Comparison of ENCODE assay signal across 9 mouse cellular contexts in genomic region chr10:130228246-130228645, GRCm38 (mm10). TPM values are rescaled to one million over a fixed set of nuclear protein-coding genes. Genes with fewer than 3 reads are reported as not detected.
DNase-seq lines count a peak whose midpoint lies in the region; TF ChIP-seq lines count a peak whose summit lies in the region.
"Had no signal": no experiment of that assay in that cellular context is flagged by ENCODE, and none has a peak within 500 bp of the region (broad histone marks: within the 10 kb centered on the region; RNA-seq: fewer than 3 reads in every experiment).

No protein-coding gene starts in this region.

- no peaks in the 10 kb centered on the region for H3K79me2 ChIP-seq in heart, adult 2 months (replicated peaks; ENCODE audit: control insufficient read depth, insufficient read depth, low read length)

- no peak overlapping the region for H3K4me3 ChIP-seq in heart, adult 2 months
- no peak overlapping the region for H3K4me3 ChIP-seq in cortical plate, adult 2 months (ENCODE audit: insufficient read depth, low read length)
- H3K4me3 ChIP-seq in layer of hippocampus, adult 2 months = no peak overlapping the region

- no peak for TF ChIP-seq EP300 in heart, adult 2 months (IDR thresholded peaks at IDR 0.05; ENCODE audit: insufficient read depth, low read depth, low read length)

- peak; percentile 76 for TF ChIP-seq CTCF in heart, adult 2 months (IDR thresholded peaks at IDR 0.05)
- TF ChIP-seq CTCF in cortical plate, adult 2 months (IDR thresholded peaks at IDR 0.05; ENCODE audit: extremely low read depth, insufficient read depth, low read length) = peak; percentile 92
- peak; percentile 97 for TF ChIP-seq CTCF in layer of hippocampus, adult 2 months (conservative IDR thresholded peaks at IDR 0.05)

- intact Hi-C loops in heart, adult 2 months (cut with DNase I) = loop anchor here (2.0 kb wide), 1 partner anchor 71 kb away; no protein-coding TSS in a partner anchor

- TF ChIP-seq POLR2A in heart, adult 2 months (IDR thresholded peaks at IDR 0.05; ENCODE audit: insufficient read depth, low read depth, low read length) = no peak
- TF ChIP-seq POLR2A in cortical plate, adult 2 months (IDR thresholded peaks at IDR 0.05; ENCODE audit: extremely low read depth, insufficient read depth, low read length) = no peak

- H3K9ac ChIP-seq in heart, adult 2 months (ENCODE audit: low read depth, low read length) = no peak overlapping the region

- H3K36me3 ChIP-seq in heart, adult 2 months (ENCODE audit: control insufficient read depth, insufficient read depth, low read length) = no peaks in the 10 kb centered on the region

- H3K27me3 ChIP-seq in heart, adult 2 months (ENCODE audit: control insufficient read depth, insufficient read depth, low read length) = no peaks in the 10 kb centered on the region

- no peaks in the 10 kb centered on the region for H3K4me1 ChIP-seq in heart, adult 2 months (ENCODE audit: control insufficient read depth, insufficient read depth, low read length)
- no peaks in the 10 kb centered on the region for H3K4me1 ChIP-seq in cortical plate, adult 2 months (ENCODE audit: control insufficient read depth, insufficient read depth, low read length)

- H3K27ac ChIP-seq in heart, adult 2 months = no peak overlapping the region
- H3K27ac ChIP-seq in cortical plate, adult 2 months (ENCODE audit: insufficient read depth, low read length) = no peak overlapping the region
- H3K27ac ChIP-seq in layer of hippocampus, adult 2 months = no peak overlapping the region
- H3K27ac ChIP-seq: macrophage had no signal

- DNase-seq in heart, adult 2 months = no peak
- no peak for DNase-seq in heart, adult 11 months
- DNase-seq in adipocyte (ENCODE audit: low spot score) = peak; percentile 61
- DNase-seq in heart, postnatal 4 days = peak; percentile 44
- DNase-seq in layer of hippocampus, adult 2 months (ENCODE audit: low spot score in 2 of 2) = peak; percentile 13 to 66
- peak; percentile 11 for DNase-seq in lung, postnatal 14 days
- peak; percentile 58 to 70 for DNase-seq in right cerebral cortex, postnatal 10 days (ENCODE audit: low spot score in 2 of 2)

- WGBS in heart, adult 2 months = 0% methylated on average over 1 of the region's 1 CpGs

RNA-seq across cellular contexts. Expression of gene Olfr827, which starts 14.0 kb away (rescaled TPM):
- not detected for total RNA-seq in heart, adult 2 months (2021)
- polyA plus RNA-seq in heart, adult 2 months (2012; rRNA removed) = not detected in 2 replicates
- polyA plus RNA-seq in cortical plate, adult 2 months (2012; rRNA removed) = not detected in 2 replicates
- not detected for total RNA-seq in heart, postnatal 4 days (2021)
- total RNA-seq in layer of hippocampus, adult 2 months (2021) = not detected
- polyA plus RNA-seq: macrophage had no signal

RNA-seq across cellular contexts. Expression of gene Olfr826, which starts 44.3 kb away (rescaled TPM):
- total RNA-seq in heart, adult 2 months (2021) = not detected
- not detected in 2 replicates for polyA plus RNA-seq in heart, adult 2 months (2012; rRNA removed)
- polyA plus RNA-seq in cortical plate, adult 2 months (2012; rRNA removed) = not detected in 2 replicates
- total RNA-seq in heart, postnatal 4 days (2021) = not detected
- not detected for total RNA-seq in layer of hippocampus, adult 2 months (2021)
- polyA plus RNA-seq: macrophage had no signal

RNA-seq across cellular contexts. Expression of gene Neurod4, which starts 51.8 kb away (rescaled TPM):
- total RNA-seq in heart, adult 2 months (2021) = not detected
- polyA plus RNA-seq in heart, adult 2 months (2012; rRNA removed) = not detected in 2 replicates
- 0.81 and 1.1 TPM in 2 replicates for polyA plus RNA-seq in cortical plate, adult 2 months (2012; rRNA removed)
- total RNA-seq in heart, postnatal 4 days (2021) = not detected
- total RNA-seq in layer of hippocampus, adult 2 months (2021) = under 1 TPM; 0.10 to 0.18 TPM
- polyA plus RNA-seq: macrophage had no signal

Comparison
In these comparisons a context has a peak if more than half of its experiments do, and no peak if none do; other contexts are left out.
1. DNase-seq: peak in adipocyte (single experiment), heart, postnatal 4 days (single experiment), layer of hippocampus, adult 2 months (2 of 2), lung, postnatal 14 days (single experiment) and right cerebral cortex, postnatal 10 days (2 of 2); none in heart, adult 2 months (0 of 2) and heart, adult 11 months (single experiment).
2. Peak in every context shown above with its lines, with median percentiles within 50 percentile points of each other: CTCF ChIP-seq.